Mouse (Mus musculus): ENCODE results near the gene Olfr1253. TPM values are rescaled to one million over a fixed set of nuclear protein-coding genes. Genes with fewer than 3 reads are reported as not detected.

Olfr1253 gene
- polyA plus RNA-seq (2015; fragmentation: Nextera tagmentation; extraction: Ambion mirVana), result not detected in 2 replicates

DNA sequence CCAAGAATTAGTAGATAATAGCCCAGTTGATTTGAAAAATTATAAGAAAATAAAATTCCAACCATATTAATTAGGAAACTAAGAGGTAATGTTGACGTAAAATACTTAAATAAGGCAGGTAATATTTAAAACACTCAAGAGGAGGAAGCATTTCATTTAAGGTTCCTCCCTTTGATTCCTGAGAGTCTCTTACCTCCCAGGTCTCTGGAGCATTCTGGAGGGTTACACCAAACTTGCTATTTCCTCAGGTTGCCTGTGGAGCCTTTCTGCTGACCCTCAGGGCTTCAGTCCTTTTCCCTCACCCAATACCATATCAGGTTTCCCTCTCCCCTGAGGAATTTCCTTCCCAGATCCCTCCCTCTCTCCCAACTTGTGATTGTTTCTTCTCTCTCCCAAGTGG, at the start of gene Olfr1253:
Gene Olfr1253 (minus strand): TSS at position 101 of the 400 bp plus-strand sequence.
- no peaks in the 10 kb centered on the region for H3K27me3 ChIP-seq (replicated peaks; ENCODE audit: control insufficient read depth, insufficient read depth, low read length)
- H3K4me3 ChIP-seq (ENCODE audit: low read length), result no peak within 1 kb of the TSS
- H3K27ac ChIP-seq (ENCODE audit: low read length), result no peak within 1 kb of the TSS
- H3K36me3 ChIP-seq (ENCODE audit: control insufficient read depth, insufficient read depth, low read length), result no peaks in the 10 kb centered on the region
- no peak for ATAC-seq
- H3K9me3 ChIP-seq (ENCODE audit: control insufficient read depth, low read length), result no peaks in the 10 kb centered on the region
- H3K4me1 ChIP-seq (ENCODE audit: control insufficient read depth, insufficient read depth, low read length), result no peaks in the 10 kb centered on the region
- WGBS, result 84% methylated on average over 1 of the region's 1 CpGs
- H3K9ac ChIP-seq (ENCODE audit: low read depth, low read length), result no peak within 1 kb of the TSS
- H3K4me2 ChIP-seq (ENCODE audit: low read depth, low read length), result no peak within 1 kb of the TSS

DNA sequence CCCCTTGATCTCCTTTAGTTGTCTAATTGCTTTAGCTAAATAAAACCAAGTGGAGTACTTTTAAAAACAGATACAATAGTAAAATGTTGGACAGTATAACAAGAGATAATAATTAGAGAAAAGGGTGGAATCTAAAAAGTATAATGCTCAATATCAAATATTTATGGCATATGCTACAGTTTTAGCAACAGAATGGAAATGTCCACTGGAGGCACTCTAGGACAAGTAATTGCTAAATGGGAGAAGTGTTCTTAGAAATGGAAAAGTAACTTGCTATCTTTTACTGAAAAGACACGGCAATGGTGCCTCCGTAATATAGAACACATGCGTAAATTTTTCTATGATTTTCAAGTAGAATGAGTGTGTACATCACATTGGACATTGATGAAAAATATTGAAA, 42.7 kb upstream of the Olfr1253 start:
- no peaks in the 10 kb centered on the region for H3K27me3 ChIP-seq (replicated peaks; ENCODE audit: control insufficient read depth, insufficient read depth, low read length)
- H3K4me3 ChIP-seq (ENCODE audit: low read length), result no peak overlapping the region
- H3K4me1 ChIP-seq (ENCODE audit: control insufficient read depth, insufficient read depth, low read length), result no peaks in the 10 kb centered on the region
- H3K27ac ChIP-seq (ENCODE audit: low read length), result no peak overlapping the region
- H3K9ac ChIP-seq (ENCODE audit: low read depth, low read length), result no peak overlapping the region
- no peak overlapping the region for H3K4me2 ChIP-seq (ENCODE audit: low read depth, low read length)
- no peaks in the 10 kb centered on the region for H3K36me3 ChIP-seq (ENCODE audit: control insufficient read depth, insufficient read depth, low read length)
- 89% methylated on average over 3 of the region's 3 CpGs for WGBS
- no peak for ATAC-seq
- no peaks in the 10 kb centered on the region for H3K9me3 ChIP-seq (ENCODE audit: control insufficient read depth, low read length)

DNA sequence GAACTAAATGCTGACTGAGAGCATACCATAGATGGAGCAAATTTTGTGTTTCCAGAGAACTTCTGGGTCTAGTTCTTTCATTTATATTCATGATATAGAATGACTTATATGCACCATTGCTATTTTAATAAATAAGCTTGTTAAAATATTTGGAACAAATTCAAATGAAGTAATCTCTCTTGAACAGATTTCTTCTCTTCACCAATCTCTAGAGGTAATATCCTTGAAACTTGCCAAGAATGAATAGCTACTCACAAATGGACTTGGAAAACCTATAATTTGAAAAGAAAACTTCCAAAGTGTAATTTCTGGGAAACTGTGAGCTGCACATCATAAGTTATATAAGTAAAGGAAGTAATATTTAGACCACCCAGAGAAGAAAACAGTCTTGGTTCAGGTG, 36.6 kb upstream of the Olfr1253 start, which contains the start of gene Olfr1254:
Gene Olfr1254 (minus strand): TSS at position 101 of the 400 bp plus-strand sequence.
- H3K4me2 ChIP-seq (ENCODE audit: low read depth, low read length), result no peak within 1 kb of the TSS
- ATAC-seq, result no peak
- H3K4me1 ChIP-seq (ENCODE audit: control insufficient read depth, insufficient read depth, low read length), result no peaks in the 10 kb centered on the region
- H3K27me3 ChIP-seq (replicated peaks; ENCODE audit: control insufficient read depth, insufficient read depth, low read length), result no peaks in the 10 kb centered on the region
- H3K27ac ChIP-seq (ENCODE audit: low read length), result no peak within 1 kb of the TSS
- no peak within 1 kb of the TSS for H3K4me3 ChIP-seq (ENCODE audit: low read length)
- no peaks in the 10 kb centered on the region for H3K9me3 ChIP-seq (ENCODE audit: control insufficient read depth, low read length)
- H3K36me3 ChIP-seq (ENCODE audit: control insufficient read depth, insufficient read depth, low read length), result no peaks in the 10 kb centered on the region
- H3K9ac ChIP-seq (ENCODE audit: low read depth, low read length), result no peak within 1 kb of the TSS

DNA sequence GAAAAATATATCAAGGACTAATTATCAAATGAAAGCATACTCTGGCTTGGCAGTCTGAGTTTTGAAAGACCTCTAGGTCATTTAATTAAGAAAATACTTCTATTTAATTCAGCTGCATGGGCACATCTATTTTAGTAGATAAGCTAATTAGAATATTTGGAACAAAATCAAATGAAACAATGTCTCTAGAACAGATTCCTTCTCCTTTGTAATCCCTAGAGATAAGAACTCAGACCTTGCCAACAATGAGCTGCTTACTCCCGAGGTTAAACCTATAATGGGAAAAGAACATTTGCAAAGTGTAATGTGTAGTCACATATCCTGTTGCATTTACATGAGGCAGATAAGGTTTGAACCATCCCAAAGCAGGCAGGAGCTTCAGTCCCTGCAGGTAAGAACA, 32.0 kb downstream of the Olfr1253 start, which contains the start of gene Olfr1252:
Gene Olfr1252 (minus strand): TSS at position 101 of the 400 bp plus-strand sequence.
- Histone ChIP-seq H3K4me1 (ENCODE audit: control insufficient read depth, insufficient read depth, low read length) (no peaks in the 10 kb centered on the region), H3K4me2 (ENCODE audit: low read depth, low read length) (no peak within 1 kb of the TSS), H3K36me3 (ENCODE audit: control insufficient read depth, insufficient read depth, low read length) (no peaks in the 10 kb centered on the region), H3K9ac (ENCODE audit: low read depth, low read length) (no peak within 1 kb of the TSS), H3K27ac (ENCODE audit: low read length) (no peak within 1 kb of the TSS), H3K27me3 (replicated peaks; ENCODE audit: control insufficient read depth, insufficient read depth, low read length) (no peaks in the 10 kb centered on the region), H3K4me3 (ENCODE audit: low read length) (no peak within 1 kb of the TSS), H3K9me3 (ENCODE audit: control insufficient read depth, low read length) (no peaks in the 10 kb centered on the region)
- no peak for ATAC-seq
- 40% methylated on average over 1 of the region's 1 CpGs for WGBS

Other genes starting within 250 kb of the Olfr1253 start
- not detected in 2 replicates for gene Olfr1243, start 225.6 kb downstream of the Olfr1253 start, polyA plus RNA-seq (2015; fragmentation: Nextera tagmentation; extraction: Ambion mirVana)
- not detected in 2 replicates for gene Olfr1245, start 178.6 kb downstream of the Olfr1253 start, polyA plus RNA-seq (2015; fragmentation: Nextera tagmentation; extraction: Ambion mirVana)
- gene Olfr1246, start 163.9 kb downstream of the Olfr1253 start, polyA plus RNA-seq (2015; fragmentation: Nextera tagmentation; extraction: Ambion mirVana), result not detected in 2 replicates
- not detected in 2 replicates for gene Olfr1247, start 143.0 kb downstream of the Olfr1253 start, polyA plus RNA-seq (2015; fragmentation: Nextera tagmentation; extraction: Ambion mirVana)
- not detected in 2 replicates for gene Olfr1248, start 138.8 kb downstream of the Olfr1253 start, polyA plus RNA-seq (2015; fragmentation: Nextera tagmentation; extraction: Ambion mirVana)
- not detected in 2 replicates for gene Olfr1249, start 122.1 kb downstream of the Olfr1253 start, polyA plus RNA-seq (2015; fragmentation: Nextera tagmentation; extraction: Ambion mirVana)
- gene Olfr1250, start 95.6 kb downstream of the Olfr1253 start, polyA plus RNA-seq (2015; fragmentation: Nextera tagmentation; extraction: Ambion mirVana), result not detected in 2 replicates
- gene Olfr1251, start 85.2 kb downstream of the Olfr1253 start, polyA plus RNA-seq (2015; fragmentation: Nextera tagmentation; extraction: Ambion mirVana), result not detected in 2 replicates
- gene Olfr1252, start 32.1 kb downstream of the Olfr1253 start, polyA plus RNA-seq (2015; fragmentation: Nextera tagmentation; extraction: Ambion mirVana), result not detected in 2 replicates
- not detected in 2 replicates for gene Olfr1254, start 36.5 kb upstream of the Olfr1253 start, polyA plus RNA-seq (2015; fragmentation: Nextera tagmentation; extraction: Ambion mirVana)
- gene Olfr1255, start 55.0 kb upstream of the Olfr1253 start, polyA plus RNA-seq (2015; fragmentation: Nextera tagmentation; extraction: Ambion mirVana), result not detected in 2 replicates
- not detected in 2 replicates for gene Olfr1256, start 84.5 kb upstream of the Olfr1253 start, polyA plus RNA-seq (2015; fragmentation: Nextera tagmentation; extraction: Ambion mirVana)
- gene Olfr48, start 91.1 kb upstream of the Olfr1253 start, polyA plus RNA-seq (2015; fragmentation: Nextera tagmentation; extraction: Ambion mirVana), result not detected in 2 replicates
- gene Olfr1257, start 121.3 kb upstream of the Olfr1253 start, polyA plus RNA-seq (2015; fragmentation: Nextera tagmentation; extraction: Ambion mirVana), result not detected in 2 replicates
- gene Olfr1258, start 170.2 kb upstream of the Olfr1253 start, polyA plus RNA-seq (2015; fragmentation: Nextera tagmentation; extraction: Ambion mirVana), result not detected in 2 replicates
- not detected in 2 replicates for gene Olfr1259, start 191.6 kb upstream of the Olfr1253 start, polyA plus RNA-seq (2015; fragmentation: Nextera tagmentation; extraction: Ambion mirVana)
- gene Olfr1260, start 217.2 kb upstream of the Olfr1253 start, polyA plus RNA-seq (2015; fragmentation: Nextera tagmentation; extraction: Ambion mirVana), result not detected in 2 replicates
- not detected in 2 replicates for gene Olfr1261, start 234.1 kb upstream of the Olfr1253 start, polyA plus RNA-seq (2015; fragmentation: Nextera tagmentation; extraction: Ambion mirVana)
- not detected in 2 replicates for gene Olfr1262, start 243.1 kb upstream of the Olfr1253 start, polyA plus RNA-seq (2015; fragmentation: Nextera tagmentation; extraction: Ambion mirVana)